Comparison of ENCODE assay signal across 8 mouse cellular contexts in the genomic region with DNA sequence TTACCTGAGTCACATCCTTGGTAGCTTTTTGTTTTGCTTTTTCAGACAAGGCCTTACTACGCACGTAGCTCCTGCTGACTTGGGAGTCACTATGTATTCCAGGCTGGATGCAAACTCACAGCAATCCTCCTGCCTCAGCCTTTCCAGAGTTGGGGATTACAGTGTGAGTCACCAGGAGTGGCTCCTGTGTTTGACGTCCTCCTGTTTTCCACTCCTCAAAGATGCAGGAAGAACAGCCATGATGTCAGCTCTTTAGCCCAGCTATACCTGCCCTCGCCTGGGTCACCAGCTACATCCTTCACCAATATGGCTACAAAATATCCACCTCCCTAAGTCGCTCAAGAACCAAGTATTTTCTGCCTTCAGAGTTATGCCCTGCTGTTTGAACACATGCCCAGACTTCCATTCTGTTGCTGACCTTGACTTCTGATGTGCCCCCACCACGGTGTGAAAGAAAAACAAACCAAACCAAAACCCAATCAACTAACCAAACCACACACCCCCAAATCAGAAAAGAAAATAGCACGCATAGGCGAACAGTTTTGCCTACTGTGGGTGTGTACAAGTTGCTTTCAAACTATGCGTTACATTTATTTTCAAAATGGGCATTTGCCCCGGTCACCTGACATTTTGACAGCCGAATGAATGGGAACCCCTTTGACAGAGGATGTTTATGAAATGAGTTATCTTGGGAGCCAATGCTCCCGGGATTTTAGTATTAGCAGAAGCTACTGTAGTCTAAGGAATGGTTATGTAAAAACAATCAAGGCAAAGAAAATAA. TPM values are rescaled to one million over a fixed set of nuclear protein-coding genes. Genes with fewer than 3 reads are reported as not detected.
A peak's percentile ranks its signal among the peaks of the same experiment; 100 is the strongest.
DNase-seq lines count a peak whose midpoint lies in the region; ATAC-seq and TF ChIP-seq lines count a peak whose summit lies in the region.

No protein-coding gene starts in this region.

- peaks cover 12% of the 10 kb centered on the region for H3K27me3 ChIP-seq in forebrain, embryonic 13.5 days
- H3K27me3 ChIP-seq in liver, embryonic 14.5 days (ENCODE audit: control insufficient read depth, insufficient read depth, low read length): peaks cover 2% of the 10 kb centered on the region; the same call in 1 of the 2 replicates

- TF ChIP-seq CTCF in gastrocnemius, adult 2 months (IDR thresholded peaks at IDR 0.05): no peak
- TF ChIP-seq CTCF in liver, embryonic 14.5 days (IDR thresholded peaks at IDR 0.05; ENCODE audit: low read depth): no peak

- H3K36me3 ChIP-seq in forebrain, embryonic 13.5 days (ENCODE audit: poor library complexity, severe bottlenecking): 0 out of 2 replicates have a peak, but pooled peaks cover 2% of the 10 kb centered on the region
- H3K36me3 ChIP-seq in liver, embryonic 14.5 days (replicated peaks; ENCODE audit: control insufficient read depth, insufficient read depth, low read depth): no peaks in the 10 kb centered on the region

- 83% methylated on average over 12 of the region's 12 CpGs for WGBS in forebrain, embryonic 13.5 days
- WGBS in liver, embryonic 14.5 days (ENCODE audit: insufficient replicate concordance): 53% methylated on average over 12 of the region's 12 CpGs

- intact Hi-C loops in gastrocnemius, adult 2 months (cut with DNase I): no loop called here

- H3K9me3 ChIP-seq in forebrain, embryonic 13.5 days (replicated peaks): no peaks in the 10 kb centered on the region
- no peaks in the 10 kb centered on the region for H3K9me3 ChIP-seq in liver, embryonic 14.5 days (ENCODE audit: control insufficient read depth, low read length)

- no peak for DNase-seq in gastrocnemius, adult 2 months
- no peak for DNase-seq in gastrocnemius, postnatal 25 days
- peak; percentile 60 for DNase-seq in A20 (ENCODE audit: low read depth, low spot score)
- DNase-seq in liver, embryonic 14.5 days (ENCODE audit: low read depth in 3 of 3, low spot score in 3 of 3): no peak
- DNase-seq in thymus, postnatal 14 days: no peak
- no peak for DNase-seq in layer of hippocampus, adult 8-10 months (ENCODE audit: low spot score in 2 of 2)
- no peak for DNase-seq in left cerebral cortex, adult 8-10 months (ENCODE audit: low spot score in 2 of 2)

- no peak for TF ChIP-seq EP300 in liver, embryonic 14.5 days (IDR thresholded peaks at IDR 0.05; ENCODE audit: low read depth)

- H3K4me3 ChIP-seq in gastrocnemius, adult 2 months: peak overlapping the region; percentile 93
- H3K4me3 ChIP-seq in forebrain, embryonic 13.5 days: peak overlapping the region; percentile 86
- H3K4me3 ChIP-seq in liver, embryonic 14.5 days (ENCODE audit: insufficient read depth in 1 of 2, low read depth in 2 of 2, low read length in 2 of 2): peak overlapping the region in 1 of 2 experiments; percentile 74; a peak in 2 of 4 replicates

- H3K9ac ChIP-seq in forebrain, embryonic 13.5 days: peak overlapping the region; percentile 91
- no peak overlapping the region for H3K9ac ChIP-seq in liver, embryonic 14.5 days (replicated peaks)

- peak overlapping the region; percentile 92; the same call in 1 of the 2 replicates for H3K27ac ChIP-seq in gastrocnemius, adult 2 months
- H3K27ac ChIP-seq in forebrain, embryonic 13.5 days: no peak overlapping the region
- no peak overlapping the region for H3K27ac ChIP-seq in liver, embryonic 14.5 days

- ATAC-seq in forebrain, embryonic 13.5 days: no peak
- no peak for ATAC-seq in liver, embryonic 14.5 days (ENCODE audit: insufficient read depth)

- peaks cover 19% of the 10 kb centered on the region for H3K4me1 ChIP-seq in forebrain, embryonic 13.5 days
- H3K4me1 ChIP-seq in liver, embryonic 14.5 days (replicated peaks; ENCODE audit: control insufficient read depth in 2 of 2, insufficient read depth in 2 of 2, low read length in 1 of 2): peaks cover 11 to 32% of the 10 kb centered on the region in 2 experiments

- H3K4me2 ChIP-seq in forebrain, embryonic 13.5 days: peak overlapping the region; percentile 78
- peak overlapping the region; percentile 86 for H3K4me2 ChIP-seq in liver, embryonic 14.5 days (ENCODE audit: low read depth)

RNA-seq across cellular contexts. Expression of a gene that starts 1.6 kb away (rescaled TPM):
- 10 to 100 TPM in 1 of 2 experiments, 1 to 10 TPM in 1; 7.9 to 13.2 TPM for total RNA-seq in gastrocnemius, adult 2 months (2021)
- total RNA-seq in gastrocnemius, postnatal 25 days (2021): 10 to 100 TPM; 10.1 to 10.9 TPM
- 12.5 and 12.7 TPM in 2 replicates for polyA plus RNA-seq in forebrain, embryonic 13.5 days (2015; fragmentation: Nextera tagmentation; extraction: Ambion mirVana)
- polyA plus RNA-seq in liver, embryonic 14.5 days (2012; rRNA removed): 4.8 and 6.4 TPM in 2 replicates
- polyA plus RNA-seq in liver, embryonic 14.5 days (2014; fragmentation: Nextera tagmentation; extraction: Ambion mirVana): 3.9 and 4.3 TPM in 2 replicates
- total RNA-seq in layer of hippocampus, adult 8-10 months (2022): 100 to 1,000 TPM; 119 to 152 (median 139) TPM
- total RNA-seq in left cerebral cortex, adult 8-10 months (2022): 100 to 1,000 TPM; 117 to 135 (median 123) TPM

RNA-seq across cellular contexts. Expression of a gene that starts 11.9 kb away (rescaled TPM):
- 10 to 100 TPM; 24.5 to 29.0 TPM for total RNA-seq in gastrocnemius, adult 2 months (2021)
- total RNA-seq in gastrocnemius, postnatal 25 days (2021): 10 to 100 TPM; 24.1 to 24.8 TPM
- polyA plus RNA-seq in forebrain, embryonic 13.5 days (2015; fragmentation: Nextera tagmentation; extraction: Ambion mirVana): 28.6 and 34.3 TPM in 2 replicates
- 4.5 and 5.4 TPM in 2 replicates for polyA plus RNA-seq in liver, embryonic 14.5 days (2012; rRNA removed)
- polyA plus RNA-seq in liver, embryonic 14.5 days (2014; fragmentation: Nextera tagmentation; extraction: Ambion mirVana): 7.0 and 8.6 TPM in 2 replicates
- total RNA-seq in layer of hippocampus, adult 8-10 months (2022): 10 to 100 TPM; 48.6 to 65.5 (median 56.0) TPM
- 10 to 100 TPM; 47.0 to 55.6 (median 48.1) TPM for total RNA-seq in left cerebral cortex, adult 8-10 months (2022)

Comparison
In these comparisons a context has a peak if more than half of its experiments do, and no peak if none do; other contexts are left out.
1. RNA of a gene that starts 1.6 kb away (total RNA-seq): 119 to 152 TPM in layer of hippocampus, adult 8-10 months and 117 to 135 TPM in left cerebral cortex, adult 8-10 months; 7.9 to 13.2 TPM in gastrocnemius, adult 2 months and 10.1 to 10.9 TPM in gastrocnemius, postnatal 25 days; every median in the first group is over 4 times any median in the second.